In the genomic region with DNA sequence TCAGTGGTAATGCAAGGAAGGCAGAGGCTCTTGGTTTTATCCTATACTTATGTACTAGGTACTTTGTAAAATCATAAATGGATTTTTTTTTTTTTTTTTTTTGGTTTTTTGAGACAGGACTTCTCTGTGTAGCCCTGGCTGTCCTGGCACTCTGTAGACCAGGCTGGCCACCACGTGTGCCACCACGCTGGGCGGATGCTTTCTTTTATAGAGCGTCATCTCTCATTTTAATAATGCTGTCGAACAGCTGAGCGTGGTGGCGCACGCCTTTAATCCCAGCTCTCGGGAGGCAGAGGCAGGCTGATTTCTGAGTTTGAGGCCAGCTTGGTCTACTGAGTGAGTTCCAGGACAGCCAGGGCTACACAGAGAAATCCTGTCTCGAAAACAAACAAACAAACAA, we compare ENCODE assay signal across 8 mouse cellular contexts. TPM values are rescaled to one million over a fixed set of nuclear protein-coding genes. Genes with fewer than 3 reads are reported as not detected.
DNase-seq lines count a peak whose midpoint lies in the region; ATAC-seq and TF ChIP-seq lines count a peak whose summit lies in the region.
"Not testable (repeated sequence)": the region's sequence is repeated elsewhere in the genome, so short reads cannot be mapped to it uniquely, and the experiment has no call there.

No protein-coding gene starts in this region.

- WGBS in embryonic facial prominence, embryonic 14.5 days: 92% methylated on average over 10 of the region's 10 CpGs
- WGBS in heart, embryonic 11.5 days (ENCODE audit: insufficient replicate concordance): 84% methylated on average over 10 of the region's 10 CpGs
- WGBS in liver, adult 2 months: 92% methylated on average over 10 of the region's 10 CpGs
- WGBS in lung, embryonic 14.5 days: 89% methylated on average over 10 of the region's 10 CpGs
- 94% methylated on average over 10 of the region's 10 CpGs for WGBS in neural tube, embryonic 12.5 days

- not testable (repeated sequence) for TF ChIP-seq POLR2A in liver, adult 2 months (IDR thresholded peaks at IDR 0.05; ENCODE audit: extremely low read depth, insufficient read depth, low read length)

- not testable (repeated sequence) for TF ChIP-seq CTCF in liver, adult 2 months (IDR thresholded peaks at IDR 0.05; ENCODE audit: low read depth, low read length); lung, embryonic 14.5 days (IDR thresholded peaks at IDR 0.05; ENCODE audit: low read depth)

- H3K4me3 ChIP-seq in embryonic facial prominence, embryonic 14.5 days (ENCODE audit: low read depth, low read length); liver, adult 2 months (ENCODE audit: insufficient read depth, low read depth, low read length); neural tube, embryonic 12.5 days: not testable (repeated sequence)
- peak overlapping the region; percentile 80; the same call in 1 of the 2 replicates for H3K4me3 ChIP-seq in heart, embryonic 11.5 days (ENCODE audit: low read depth, low read length)
- peak overlapping the region; percentile 87; the same call in 1 of the 2 replicates for H3K4me3 ChIP-seq in lung, embryonic 14.5 days (ENCODE audit: low read depth, low read length)

- not testable (repeated sequence) for H3K4me1 ChIP-seq in embryonic facial prominence, embryonic 14.5 days (ENCODE audit: control insufficient read depth, insufficient read depth, low read length); heart, embryonic 11.5 days (ENCODE audit: control insufficient read depth, insufficient read depth, low read length); liver, adult 2 months (ENCODE audit: control insufficient read depth, insufficient read depth, low read length); lung, embryonic 14.5 days (ENCODE audit: insufficient read depth); neural tube, embryonic 12.5 days

- H3K79me2 ChIP-seq in liver, adult 2 months (ENCODE audit: control insufficient read depth, insufficient read depth, low read length): not testable (repeated sequence)

- peak overlapping the region; percentile 63; the same call in 1 of the 2 replicates for H3K4me2 ChIP-seq in embryonic facial prominence, embryonic 14.5 days (ENCODE audit: low read depth, low read length)
- H3K4me2 ChIP-seq in heart, embryonic 11.5 days: peak overlapping the region; percentile 66; the same call in 1 of the 2 replicates
- peak overlapping the region; percentile 70 for H3K4me2 ChIP-seq in lung, embryonic 14.5 days
- peak overlapping the region; percentile 72; the same call in 1 of the 2 replicates for H3K4me2 ChIP-seq in neural tube, embryonic 12.5 days (replicated peaks)

- not testable (repeated sequence) for H3K27me3 ChIP-seq in embryonic facial prominence, embryonic 14.5 days (replicated peaks; ENCODE audit: control insufficient read depth, insufficient read depth, low read length); heart, embryonic 11.5 days (ENCODE audit: control insufficient read depth, insufficient read depth, low read length); liver, adult 2 months (ENCODE audit: control insufficient read depth, insufficient read depth, low read length); lung, embryonic 14.5 days (ENCODE audit: insufficient read depth, low read length); neural tube, embryonic 12.5 days (replicated peaks)

- H3K9me3 ChIP-seq in embryonic facial prominence, embryonic 14.5 days (ENCODE audit: control insufficient read depth, low read length); heart, embryonic 11.5 days (replicated peaks; ENCODE audit: control insufficient read depth, low read length); lung, embryonic 14.5 days (ENCODE audit: low read depth, low read length); neural tube, embryonic 12.5 days: not testable (repeated sequence)

- H3K27ac ChIP-seq in embryonic facial prominence, embryonic 14.5 days (replicated peaks; ENCODE audit: low read depth, low read length); heart, embryonic 11.5 days (ENCODE audit: low read depth, low read length); lung, embryonic 14.5 days (ENCODE audit: low read depth); neural tube, embryonic 12.5 days: not testable (repeated sequence)
- peak overlapping the region; percentile 83; the same call in 1 of the 2 replicates for H3K27ac ChIP-seq in liver, adult 2 months (replicated peaks; ENCODE audit: insufficient read depth, low read depth, low read length)

- not testable (repeated sequence) for H3K9ac ChIP-seq in embryonic facial prominence, embryonic 14.5 days (ENCODE audit: low read depth, low read length); heart, embryonic 11.5 days (ENCODE audit: low read depth, low read length); liver, adult 2 months (ENCODE audit: low read depth, low read length); lung, embryonic 14.5 days; neural tube, embryonic 12.5 days

- peak; percentile 42 for DNase-seq in A20 (ENCODE audit: low read depth, low spot score)
- DNase-seq in cerebellum, adult 18-20 months: peak; percentile 5 to 13
- DNase-seq in embryonic facial prominence, embryonic 14.5 days (ENCODE audit: low spot score); liver, adult 2 months (ENCODE audit: extremely low read depth, low read depth, low spot score); lung, embryonic 14.5 days: not testable (repeated sequence)
- DNase-seq in kidney, adult 11 months: peak; percentile 11

- H3K36me3 ChIP-seq in embryonic facial prominence, embryonic 14.5 days (ENCODE audit: control insufficient read depth, insufficient read depth, low read length); heart, embryonic 11.5 days (ENCODE audit: control insufficient read depth, insufficient read depth, low read length); liver, adult 2 months (ENCODE audit: control insufficient read depth, insufficient read depth, low read length); lung, embryonic 14.5 days (ENCODE audit: insufficient read depth); neural tube, embryonic 12.5 days: not testable (repeated sequence)

- not testable (repeated sequence) for ATAC-seq in embryonic facial prominence, embryonic 14.5 days (ENCODE audit: low read depth); heart, embryonic 11.5 days (replicated peaks; ENCODE audit: insufficient number of reproducible peaks, low FRiP score, low TSS enrichment); lung, embryonic 14.5 days (ENCODE audit: insufficient read depth); neural tube, embryonic 12.5 days (ENCODE audit: low FRiP score, low read depth)

RNA-seq across cellular contexts. Expression of gene Eif3j1, which starts 1.3 kb away (rescaled TPM):
- 10.9 and 13.1 TPM in 2 replicates for polyA plus RNA-seq in embryonic facial prominence, embryonic 14.5 days (2014; fragmentation: Nextera tagmentation; extraction: Ambion mirVana)
- polyA plus RNA-seq in heart, embryonic 11.5 days (2014; fragmentation: Nextera tagmentation; extraction: Ambion mirVana): 13.9 and 15.9 TPM in 2 replicates
- 18.7 and 20.0 TPM in 2 replicates for total RNA-seq in liver, adult 2 months (2014; rRNA removed)
- polyA plus RNA-seq in liver, adult 2 months (2012; rRNA removed): 3.8 and 4.8 TPM in 2 replicates
- polyA plus RNA-seq in lung, embryonic 14.5 days (2014; fragmentation: Nextera tagmentation; extraction: Ambion mirVana): 12.7 and 12.9 TPM in 2 replicates
- 12.0 and 12.9 TPM in 2 replicates for polyA plus RNA-seq in neural tube, embryonic 12.5 days (2016; fragmentation: Nextera tagmentation; extraction: Ambion mirVana)
